Mouse (Mus musculus) adrenal gland, adult 2 months (tissue): ENCODE results near the gene Ugt1a6a. TPM values are rescaled to one million over a fixed set of nuclear protein-coding genes. Genes with fewer than 3 reads are reported as not detected.

ENCODE experiments used
- DNase-seq: peaks from one replicate; pipeline ENCODE4 v3.0.0; 2021
- polyA plus RNA-seq: library from polyadenylated mRNA; depleted of rRNA; stranded (reverse); fragments of >200 nt; gene quantifications from 2 replicates; pipeline ENCODE4 v1.2.3, GENCODE M21; 2012
- total RNA-seq, 2 experiments: library from RNA; stranded (reverse); gene quantifications; 2 replicates each; pipeline ENCODE4 v1.2.3; 2021

Ugt1a6a gene
- total and polyA plus RNA-seq, 3 experiments, result 5.1 to 17.9 (median 10.5) TPM

DNA sequence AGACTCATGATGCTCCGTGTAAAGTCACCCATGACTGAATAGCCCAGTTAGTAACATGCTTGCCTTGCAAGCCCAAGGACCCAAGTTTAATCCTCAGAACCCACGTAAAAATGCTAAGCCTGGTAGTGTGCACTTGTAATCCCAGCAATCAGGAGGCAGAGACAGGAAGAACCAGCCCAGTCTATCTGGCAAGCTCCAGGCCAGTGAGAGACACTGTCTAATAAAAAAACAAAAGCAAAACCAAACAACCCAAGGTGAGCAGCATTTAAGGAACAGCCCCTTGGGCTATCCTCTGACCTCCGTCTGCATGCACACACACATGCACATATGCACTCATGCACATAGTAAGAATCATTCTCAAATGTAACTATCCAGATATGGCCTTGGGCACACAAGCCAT, 95.0 kb downstream of the Ugt1a6a start:
- DNase-seq, result no peak

DNA sequence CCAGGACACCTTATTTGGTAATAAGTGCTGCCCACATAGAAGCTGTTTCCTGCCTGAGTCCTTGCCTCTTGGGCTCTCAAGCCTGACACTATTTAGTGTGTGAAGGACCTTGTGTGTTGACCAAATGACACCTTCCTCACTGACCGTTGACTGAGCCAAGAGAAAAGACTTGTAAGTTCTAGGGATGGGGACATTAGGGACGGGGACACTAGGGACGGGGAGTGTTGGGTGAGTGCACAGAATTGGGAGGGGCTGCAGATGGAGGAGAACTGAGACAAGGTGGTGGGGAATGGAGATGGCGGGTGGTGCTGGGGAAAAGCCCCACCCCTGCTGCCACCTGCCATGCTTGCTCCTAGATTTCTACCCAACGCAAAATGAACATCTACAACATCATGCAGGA, 95.4 kb downstream of the Ugt1a6a start:
- no peak for DNase-seq

DNA sequence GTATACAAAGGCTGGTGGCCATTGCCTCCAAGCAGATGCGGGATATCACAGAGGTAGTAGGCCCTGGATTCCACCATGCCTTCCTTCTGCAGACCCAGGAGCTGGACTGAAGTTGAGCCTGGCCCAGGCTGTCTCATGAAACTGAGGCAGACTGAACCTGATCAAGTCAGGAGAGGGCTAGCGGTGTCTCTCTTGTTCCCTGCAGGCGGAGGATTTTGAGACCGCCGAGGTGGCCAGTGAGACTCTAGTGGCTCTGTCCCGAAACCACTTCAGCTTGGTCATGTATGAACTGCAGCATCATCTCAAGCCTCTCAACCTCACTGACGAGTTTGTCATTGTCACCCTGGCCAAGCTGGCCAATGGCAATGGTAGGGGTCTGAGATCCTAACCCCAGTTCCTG, 95.8 kb downstream of the Ugt1a6a start:
- DNase-seq, result no peak

DNA sequence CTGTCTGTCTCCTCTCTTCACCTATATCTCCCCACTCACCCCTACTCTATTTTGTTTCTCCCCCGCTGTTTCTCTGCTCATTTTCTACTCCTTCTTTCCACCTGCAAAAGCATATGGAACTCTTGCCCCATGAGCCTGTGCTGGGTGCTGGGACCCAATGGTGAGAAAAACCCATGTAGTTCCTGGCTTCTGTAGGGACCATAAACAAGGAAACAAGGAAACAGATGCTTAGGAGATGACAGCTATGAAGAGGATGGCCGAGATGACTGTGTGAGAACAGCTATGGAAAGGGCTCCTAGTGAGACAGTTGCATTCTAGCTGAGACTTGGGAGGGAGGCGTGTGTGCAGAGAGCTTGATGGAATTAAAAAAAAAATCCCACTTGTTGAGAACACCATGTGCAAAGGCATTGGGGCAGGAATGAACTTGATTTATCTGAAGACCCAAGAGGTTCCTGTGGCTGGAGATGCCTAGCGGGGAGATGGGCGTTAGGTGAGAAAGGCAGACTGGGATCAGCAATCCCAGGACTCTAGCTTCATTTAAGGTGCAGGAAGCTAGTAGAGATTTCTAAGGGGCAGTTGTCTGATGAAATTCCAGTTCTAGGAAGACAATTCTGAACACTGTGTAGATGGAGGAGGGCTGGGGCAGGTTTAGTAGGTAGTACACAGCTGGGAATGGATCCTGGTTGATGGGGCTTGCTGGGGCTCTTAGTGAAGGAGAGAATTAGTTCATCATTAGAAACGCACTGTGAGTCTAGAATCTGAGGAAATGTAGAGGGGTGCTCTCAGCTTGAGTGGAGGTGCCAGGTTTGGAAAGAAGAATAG, 96.6 kb downstream of the Ugt1a6a start:
- no peak for DNase-seq

DNA sequence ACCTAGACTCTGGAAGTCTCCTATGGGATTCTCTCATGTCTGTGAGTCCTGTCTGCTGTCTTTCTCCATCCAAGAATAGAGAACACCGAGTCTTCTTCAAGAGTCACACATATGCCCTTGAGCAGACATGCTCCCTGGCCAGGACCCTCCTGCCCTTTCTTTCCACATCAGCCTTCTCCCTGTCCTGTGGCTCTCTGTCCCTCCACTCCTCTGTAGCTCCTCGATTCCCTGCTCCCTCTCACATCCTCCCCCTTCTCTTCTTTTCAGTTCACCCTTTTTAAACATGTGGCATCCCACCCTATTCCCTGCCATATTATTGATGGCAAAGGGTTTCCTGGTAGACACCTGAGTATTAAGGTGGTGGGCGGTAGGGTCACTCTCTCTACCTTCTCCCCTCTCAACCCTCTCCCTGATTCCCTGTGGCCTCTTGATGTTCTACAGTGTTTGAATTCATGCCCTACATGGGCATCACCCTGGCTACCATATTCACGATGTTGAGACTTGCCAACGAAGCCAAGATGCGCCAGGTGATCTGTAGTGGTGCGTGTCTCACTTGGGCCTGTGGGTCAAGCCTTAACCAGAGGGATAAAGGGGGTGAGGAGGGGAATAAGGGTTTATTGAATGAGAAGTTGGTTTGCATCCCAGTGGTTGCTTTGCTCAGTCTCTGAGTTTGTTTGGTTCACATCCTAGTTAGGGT, 97.3 kb downstream of the Ugt1a6a start:
- no peak for DNase-seq

DNA sequence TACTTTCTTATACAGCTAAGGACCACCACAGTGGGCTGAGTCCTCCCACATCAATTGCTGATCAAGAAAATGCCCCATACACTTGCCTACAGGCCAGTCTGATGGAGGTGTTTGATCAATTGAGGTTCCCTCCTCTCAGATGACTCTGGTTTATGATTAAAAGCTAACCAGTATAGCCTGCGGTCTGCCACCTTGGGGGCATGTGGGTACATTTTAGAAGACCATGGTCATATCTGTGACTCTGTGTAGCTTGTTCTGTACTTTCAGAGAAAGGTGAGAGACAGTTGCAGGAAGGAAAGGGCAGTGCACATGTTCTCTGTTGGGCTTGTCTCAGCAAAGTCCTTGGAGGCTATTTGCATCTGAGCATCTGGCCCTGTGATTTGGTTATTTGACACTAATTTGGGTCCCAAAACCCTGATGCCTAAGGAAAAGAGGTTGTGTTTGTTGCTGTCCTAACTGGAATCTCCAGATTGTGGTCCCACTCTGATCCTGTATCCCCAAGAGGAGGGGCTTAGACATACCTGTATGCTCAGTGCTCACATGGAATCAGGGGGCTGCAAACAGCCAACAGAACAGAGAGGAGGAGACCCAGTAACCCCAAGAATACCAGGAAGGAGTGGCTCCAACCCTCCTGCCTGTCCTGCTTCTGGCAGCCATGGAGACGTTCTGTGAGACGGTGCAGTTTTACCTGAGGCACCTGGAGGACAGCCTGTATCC, 98.2 kb downstream of the Ugt1a6a start:
- no peak for DNase-seq

DNA sequence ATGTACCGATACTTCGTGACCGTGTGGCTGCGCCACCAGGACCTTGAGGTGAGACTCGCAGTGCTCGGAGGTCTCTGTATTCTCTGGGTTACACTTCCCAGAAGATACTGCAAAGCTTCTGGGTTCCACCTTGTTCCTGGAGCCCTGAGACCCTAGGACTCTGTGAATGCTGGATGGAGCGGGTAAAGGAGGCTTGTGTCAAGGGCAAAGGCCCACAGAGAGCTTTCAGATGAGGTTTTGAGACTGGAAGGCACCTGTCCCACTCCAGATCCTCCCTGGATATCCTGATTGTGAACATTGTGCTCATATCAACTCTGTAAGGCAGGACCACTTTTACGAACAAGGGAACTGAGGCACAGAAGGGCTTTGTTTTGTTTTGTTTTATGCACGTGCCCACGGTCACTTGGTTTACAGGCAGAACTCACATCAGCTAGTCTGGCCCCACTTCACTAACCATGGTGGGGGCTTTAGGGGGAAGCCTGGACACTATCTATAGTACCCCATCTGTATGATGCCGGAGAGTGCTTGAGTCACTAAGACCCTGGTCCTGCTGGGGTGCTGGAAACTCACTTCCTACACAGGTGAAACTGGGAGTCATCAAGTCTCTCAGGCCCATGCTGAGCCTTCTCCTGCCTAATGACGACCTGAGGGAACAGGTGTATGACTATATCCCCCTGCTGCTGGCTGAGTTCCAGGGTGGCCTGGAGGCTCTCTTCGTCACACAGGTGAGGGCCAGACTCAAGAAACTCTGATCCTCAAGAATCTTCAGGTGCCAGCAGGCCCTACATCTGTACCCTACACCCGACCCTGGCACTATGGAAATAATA, 99.0 kb downstream of the Ugt1a6a start:
- no peak for DNase-seq

DNA sequence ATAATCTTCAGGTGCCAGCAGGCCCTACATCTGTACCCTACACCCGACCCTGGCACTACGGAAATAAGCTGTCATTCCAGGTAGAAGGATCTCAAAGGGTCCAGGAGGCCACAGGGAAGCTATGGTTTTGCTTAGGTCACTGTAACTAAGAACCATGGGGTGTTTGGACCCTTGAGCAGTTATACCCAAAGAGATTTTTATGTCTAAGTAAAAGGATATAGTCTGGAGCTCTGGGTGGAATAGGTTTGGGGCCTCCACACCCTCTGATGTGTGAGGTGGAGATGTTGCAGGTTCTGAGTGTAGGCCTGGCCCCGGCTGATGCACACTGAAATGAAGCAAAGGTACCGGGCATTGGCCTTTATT, 99.6 kb downstream of the Ugt1a6a start:
- no peak for DNase-seq

DNA sequence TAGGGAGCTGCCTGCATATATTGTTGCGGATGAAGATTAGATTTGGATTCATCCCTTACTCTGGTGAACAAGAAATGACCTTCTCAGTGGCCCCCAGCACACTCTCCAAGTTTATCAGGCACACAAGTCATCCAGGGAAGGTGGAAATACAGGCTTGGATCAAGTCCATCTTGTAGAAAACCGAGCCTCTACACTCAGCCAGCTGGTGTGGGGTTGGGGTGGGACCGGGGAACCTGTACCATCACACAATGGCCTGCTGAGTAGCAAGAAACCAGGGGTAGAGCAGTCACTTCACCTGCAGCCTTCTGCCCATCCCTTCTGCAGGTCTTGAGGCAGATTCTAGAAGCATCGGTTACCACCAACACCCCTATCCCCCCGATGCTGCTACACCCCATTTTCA, 100.0 kb downstream of the Ugt1a6a start:
- DNase-seq, result no peak

DNA sequence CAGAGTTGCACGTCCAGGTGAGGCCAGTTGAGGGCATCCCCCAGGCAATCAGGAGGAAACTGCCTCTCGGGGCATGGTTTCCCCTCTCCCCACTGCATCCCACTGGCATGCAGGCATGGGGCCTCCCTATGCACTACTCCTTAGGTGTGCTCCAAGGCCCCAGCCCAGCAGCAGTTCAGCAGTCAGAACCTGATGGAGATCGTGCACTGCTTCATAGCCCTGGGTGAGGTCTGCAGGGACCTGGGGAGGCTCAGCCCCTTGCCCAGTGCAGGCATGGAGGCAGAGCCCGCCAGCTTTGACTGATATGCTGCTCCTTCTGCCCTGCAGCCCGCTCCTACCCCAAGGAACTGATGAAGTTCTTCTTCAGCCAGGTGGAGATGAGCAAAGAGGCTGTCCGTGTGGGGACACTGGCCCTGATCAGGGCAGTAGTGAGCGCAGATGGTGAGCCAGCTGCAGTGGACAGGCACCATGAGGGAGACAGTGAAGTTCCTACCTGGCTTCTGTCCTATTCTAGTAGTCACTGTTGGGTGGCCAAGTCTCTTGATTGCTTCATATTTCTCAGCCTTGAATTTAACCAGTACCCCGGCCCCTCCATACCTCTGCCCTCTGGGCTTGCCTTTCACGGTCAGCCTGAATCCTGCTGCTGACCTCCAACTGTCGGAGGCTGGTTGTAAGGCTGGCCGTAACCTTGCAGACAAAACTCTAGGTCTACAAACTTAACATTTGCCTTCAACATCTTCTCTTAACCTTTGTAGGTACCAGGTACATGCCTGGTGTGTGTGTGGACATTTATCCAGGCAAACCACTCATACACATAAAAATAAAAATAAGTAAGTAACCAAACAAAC, 100.7 kb downstream of the Ugt1a6a start:
- no peak for DNase-seq

DNA sequence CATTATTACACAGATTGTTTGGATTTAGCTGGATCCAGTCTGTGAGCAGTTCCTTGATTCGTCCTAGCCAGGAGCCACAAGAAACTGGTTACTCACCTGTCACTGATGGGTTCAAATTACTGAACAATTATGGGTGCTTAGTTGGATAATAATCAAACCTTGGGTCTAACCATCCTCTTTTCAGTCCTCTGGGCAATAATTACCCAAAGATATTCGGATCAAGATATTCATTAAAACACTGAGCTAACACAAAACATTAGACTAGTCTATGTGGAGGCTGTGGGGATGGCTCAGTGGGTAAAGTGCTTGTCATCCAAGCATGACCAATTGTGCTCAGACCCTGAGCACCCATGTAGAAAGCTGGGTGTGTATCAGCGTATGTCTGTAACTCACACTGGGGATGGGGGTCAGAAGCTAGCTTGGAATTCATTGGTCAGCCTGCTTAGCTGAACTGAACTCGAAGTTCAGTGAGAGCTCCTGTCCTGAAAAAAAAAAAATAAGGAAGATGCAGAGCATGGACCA, 101.3 kb downstream of the Ugt1a6a start:
- DNase-seq, result no peak

DNA sequence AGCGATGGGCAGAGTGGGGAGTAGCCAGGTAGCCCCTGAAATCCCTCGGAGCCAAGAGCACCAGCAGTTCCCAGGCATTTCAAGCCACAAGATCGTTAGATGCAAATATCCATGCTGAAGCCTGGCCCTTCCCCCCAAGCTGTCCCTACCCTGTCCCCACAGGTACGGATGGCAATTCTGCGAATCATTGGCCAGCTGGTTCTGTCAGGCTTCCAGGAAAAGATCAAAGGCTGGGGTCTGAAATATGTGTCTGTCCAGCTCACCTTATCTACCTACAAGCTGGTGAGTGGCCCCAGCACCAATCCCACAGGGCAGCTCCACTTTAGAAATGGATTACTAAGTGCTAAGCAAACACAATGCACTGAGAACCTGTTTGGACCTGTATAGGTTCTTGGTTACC, 102.7 kb downstream of the Ugt1a6a start:
- no peak for DNase-seq

DNA sequence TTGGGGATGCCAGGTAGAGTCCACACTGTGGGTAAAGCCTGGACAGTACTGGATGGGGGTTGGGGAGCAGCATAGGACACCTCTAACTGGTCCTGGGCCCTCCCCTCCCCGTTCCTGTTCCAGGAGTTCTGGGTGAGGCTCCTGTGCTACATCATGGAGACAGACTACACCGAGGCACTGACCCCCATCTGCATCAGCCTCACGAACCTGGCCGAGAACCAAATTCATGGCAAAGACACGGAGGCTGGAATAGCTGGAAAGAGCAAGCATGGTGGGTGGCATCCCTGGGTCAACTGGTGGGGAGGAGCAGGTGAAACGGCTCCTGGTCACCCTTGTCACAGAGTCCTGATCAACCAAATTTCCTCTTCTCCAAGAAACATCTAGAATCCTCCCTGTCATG, 104.2 kb downstream of the Ugt1a6a start:
- no peak for DNase-seq

DNA sequence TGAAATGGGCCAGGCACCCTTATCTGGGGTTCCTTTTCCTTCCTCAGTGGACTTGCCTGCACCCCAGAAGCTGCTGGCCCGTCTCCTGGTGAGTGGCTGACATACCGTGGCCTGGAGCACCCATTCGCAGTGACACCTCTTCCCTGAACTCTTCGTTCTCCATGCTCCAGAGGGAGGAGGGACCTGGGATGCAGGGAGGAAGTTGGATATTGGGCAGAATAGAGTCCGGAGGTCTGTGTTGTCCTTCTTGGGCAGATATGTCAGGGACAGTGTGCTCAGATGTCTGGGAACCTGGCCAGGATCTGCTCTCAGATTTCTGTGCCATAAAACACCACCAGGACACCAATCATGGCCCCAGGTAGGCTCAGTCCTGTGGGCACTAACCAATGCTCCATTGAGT, 105.5 kb downstream of the Ugt1a6a start:
- peak; percentile 61 for DNase-seq

DNA sequence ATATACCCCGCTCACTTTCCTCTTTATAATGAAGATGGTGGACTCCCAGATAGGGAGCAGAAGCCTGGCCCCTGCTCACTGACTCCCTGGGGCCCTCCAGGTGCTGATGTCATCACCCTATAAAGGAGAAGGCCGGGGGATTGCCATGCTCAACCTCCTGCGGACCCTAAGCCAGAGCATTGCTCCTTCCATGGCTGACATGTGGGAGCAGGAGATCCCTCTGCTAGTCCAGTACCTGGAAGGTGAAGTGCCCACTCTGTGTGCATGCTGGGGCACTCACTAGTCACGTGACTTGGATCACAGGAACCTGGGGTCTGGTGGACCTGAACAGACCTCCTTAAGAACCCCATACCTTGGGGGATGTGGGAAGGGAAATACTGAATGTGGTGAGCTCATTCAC, 106.0 kb downstream of the Ugt1a6a start:
- DNase-seq, result no peak

DNA sequence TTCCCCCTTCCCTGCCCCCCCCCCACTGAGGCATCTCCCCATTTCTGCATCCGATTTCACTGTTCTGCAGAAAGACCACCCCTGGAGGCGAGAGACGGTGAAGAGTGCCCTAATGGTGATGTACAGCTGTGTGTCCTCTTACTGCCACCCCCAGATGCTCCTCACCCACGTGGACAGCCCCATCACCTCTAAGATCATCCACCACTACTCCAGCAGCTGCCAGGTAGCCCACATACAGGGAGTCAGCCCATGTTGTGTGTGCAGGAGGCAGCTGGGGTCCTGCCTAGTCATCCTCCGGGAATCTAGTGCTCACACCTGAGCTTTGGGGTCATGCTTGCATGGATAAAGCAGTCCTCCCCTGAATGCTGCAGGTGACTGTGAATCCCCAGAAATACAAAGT, 109.3 kb downstream of the Ugt1a6a start:
- no peak for DNase-seq

DNA sequence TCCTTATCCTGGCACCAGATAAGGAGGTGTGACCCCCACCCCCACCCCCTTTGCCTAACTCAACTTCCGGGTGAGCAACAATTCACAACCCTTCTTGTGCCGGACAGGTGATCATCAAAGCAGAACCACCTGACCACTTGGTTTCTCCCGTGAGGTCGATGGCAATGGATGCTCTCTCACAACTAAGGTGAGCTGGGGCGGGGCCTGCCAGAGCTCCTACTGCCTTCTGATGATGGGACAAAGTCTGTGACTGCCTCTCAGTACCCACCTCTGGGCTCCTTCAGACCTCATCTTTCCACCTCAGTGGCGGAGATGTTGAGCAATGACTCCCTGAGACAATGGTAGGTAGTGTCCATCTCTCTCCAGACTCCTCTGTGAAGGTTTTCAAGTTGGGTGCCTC, 111.3 kb downstream of the Ugt1a6a start:
- DNase-seq, result no peak

DNA sequence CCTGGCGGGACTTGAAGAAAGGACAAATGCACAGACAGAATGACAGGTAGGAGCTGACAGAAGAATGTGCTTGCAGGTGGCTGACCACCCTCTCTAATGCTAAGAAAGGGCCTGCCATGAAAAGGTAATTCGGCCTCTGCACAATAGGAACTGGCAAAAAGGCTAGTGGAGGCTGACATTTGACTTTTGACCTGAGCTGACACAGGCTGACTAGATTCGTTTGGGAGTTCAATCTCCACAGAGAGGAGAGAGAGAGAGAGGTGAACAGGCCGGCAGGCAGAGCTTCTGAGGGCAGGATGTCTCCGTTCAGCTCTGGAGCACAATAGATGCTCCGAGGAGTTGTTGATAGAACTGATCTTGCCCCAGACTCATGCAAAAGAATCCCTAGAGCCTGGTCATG, 111.8 kb downstream of the Ugt1a6a start:
- DNase-seq, result no peak

DNA sequence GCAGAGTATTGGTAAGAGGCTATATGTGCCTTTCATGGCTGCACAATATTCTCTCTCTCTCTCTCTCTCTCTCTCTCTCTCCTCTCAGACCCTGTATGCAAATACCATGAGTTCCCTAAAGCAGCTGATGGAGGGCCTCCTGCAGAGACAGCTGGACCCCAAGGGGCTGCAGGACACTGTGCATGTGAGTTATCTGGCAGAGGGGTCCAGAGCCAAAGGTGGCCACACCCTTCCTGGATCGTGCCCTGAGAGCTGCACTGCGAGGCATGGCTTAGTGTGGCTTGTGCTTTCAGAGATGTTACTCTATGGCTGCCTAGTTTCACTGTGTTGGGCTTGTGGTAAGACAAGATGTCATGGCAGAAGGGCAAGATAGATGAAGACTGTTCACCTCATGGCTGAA, 113.1 kb downstream of the Ugt1a6a start:
- DNase-seq, result no peak

DNA sequence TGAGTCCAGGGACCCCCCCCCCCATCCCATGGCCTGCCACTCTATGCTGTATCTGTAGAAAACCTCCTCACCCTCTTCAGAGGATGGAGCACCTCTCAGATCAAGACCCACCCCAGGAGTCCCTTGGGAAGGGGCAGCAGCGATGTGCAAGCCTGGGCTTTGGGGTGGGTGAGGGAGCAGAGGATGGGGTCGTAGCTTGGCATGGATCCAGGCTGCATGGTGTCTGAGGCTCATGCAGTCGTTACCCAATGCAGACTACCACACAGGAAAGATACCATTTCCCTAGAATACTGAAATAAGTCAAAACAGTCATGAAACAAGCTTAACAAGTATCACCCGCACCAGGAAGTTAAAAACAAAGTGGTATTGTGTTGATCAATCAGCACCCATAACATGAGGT, 114.0 kb downstream of the Ugt1a6a start:
- DNase-seq, result no peak

DNA sequence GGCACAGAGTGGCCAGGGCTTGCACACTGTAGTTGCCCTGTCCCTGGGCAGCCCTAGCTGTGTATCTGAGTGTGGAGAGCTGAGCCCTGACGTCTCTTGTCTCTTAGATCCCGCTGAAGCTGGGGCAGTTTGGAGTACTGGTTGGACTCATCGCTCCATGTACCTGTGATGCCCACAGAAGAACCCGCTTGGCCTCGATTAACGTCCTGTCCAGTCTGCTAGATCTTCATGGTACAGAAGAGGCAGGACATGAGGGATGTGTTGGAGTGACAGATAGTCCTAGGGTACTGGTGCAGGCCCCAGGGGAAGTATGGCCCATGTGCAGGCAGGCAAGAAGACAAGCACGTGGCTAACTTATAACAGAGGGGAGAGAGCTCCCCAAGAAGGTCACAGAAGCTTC, 115.0 kb downstream of the Ugt1a6a start:
- no peak for DNase-seq
